ENCODE assay signal across 18 mouse cellular contexts in genomic region chr1:138965069-138965468, GRCm38 (mm10). TPM values are rescaled to one million over a fixed set of nuclear protein-coding genes. Genes with fewer than 3 reads are reported as not detected.
DNase-seq lines count a peak whose midpoint lies in the region; ATAC-seq lines count a peak whose summit lies in the region.
"Had no signal": no experiment of that assay in that cellular context is flagged by ENCODE, and none has a peak within 500 bp of the region (broad histone marks: within the 10 kb centered on the region; RNA-seq: fewer than 3 reads in every experiment).

No protein-coding gene starts in this region.

- H3K4me2 ChIP-seq in heart, embryonic 11.5 days = peak overlapping the region; percentile 24; the same call in 1 of the 2 replicates
- peak overlapping the region; percentile 23; the same call in 1 of the 2 replicates for H3K4me2 ChIP-seq in midbrain, embryonic 11.5 days
- 0 out of 2 replicates have a peak overlapping the region, but pooled peaks have one; percentile 34 for H3K4me2 ChIP-seq in liver, embryonic 16.5 days (ENCODE audit: low read depth, low read length)

- no peak overlapping the region for H3K4me3 ChIP-seq in heart, embryonic 11.5 days (ENCODE audit: low read depth, low read length)
- no peak overlapping the region for H3K4me3 ChIP-seq in midbrain, embryonic 11.5 days (ENCODE audit: low read depth, low read length)
- no peak overlapping the region for H3K4me3 ChIP-seq in midbrain, embryonic 10.5 days
- no peak overlapping the region for H3K4me3 ChIP-seq in liver, embryonic 16.5 days (ENCODE audit: low read depth, low read length)

- no peak for ATAC-seq in heart, embryonic 11.5 days (replicated peaks; ENCODE audit: insufficient number of reproducible peaks, low FRiP score, low TSS enrichment)
- no peak for ATAC-seq in midbrain, embryonic 11.5 days (ENCODE audit: low FRiP score)
- no peak for ATAC-seq in liver, embryonic 16.5 days (ENCODE audit: low read depth)
- ATAC-seq: inflammation-experienced regulatory T-cells, adult 6 months had no signal

- no peak for DNase-seq in heart, postnatal 14 days
- no peak for DNase-seq in midbrain, embryonic 11.5 days (ENCODE audit: low spot score, missing footprints)
- DNase-seq in midbrain, embryonic 10.5 days (ENCODE audit: low spot score) = no peak
- no peak for DNase-seq in cerebellum, adult 8-10 months
- DNase-seq in urinary bladder, adult 2 months (ENCODE audit: low spot score) = no peak
- DNase-seq in left cerebral cortex, postnatal 10 days (ENCODE audit: extremely low spot score in 1 of 2, low spot score in 2 of 2) = no peak
- DNase-seq: adrenal gland, adult 2 months; B cell, adult 2 months; cerebellum, postnatal 25 days; heart, adult 18-20 months; kidney, postnatal 14 days; left cerebral cortex, postnatal 4 days; lung, adult 2 months; thymus, postnatal 25 days had no signal

- no peaks in the 10 kb centered on the region for H3K27me3 ChIP-seq in heart, embryonic 11.5 days (ENCODE audit: control insufficient read depth, insufficient read depth, low read length)
- no peaks in the 10 kb centered on the region for H3K27me3 ChIP-seq in midbrain, embryonic 11.5 days (ENCODE audit: control insufficient read depth, insufficient read depth, low read length)
- H3K27me3 ChIP-seq in midbrain, embryonic 10.5 days (ENCODE audit: low read depth, poor library complexity, severe bottlenecking) = no peaks in the 10 kb centered on the region
- no peaks in the 10 kb centered on the region for H3K27me3 ChIP-seq in liver, embryonic 16.5 days (ENCODE audit: control insufficient read depth, insufficient read depth, low read depth, low read length)
- H3K27me3 ChIP-seq: stomach, embryonic 15.5 days had no signal

- intact Hi-C loops in heart, postnatal 14 days (cut with DNase I) = no loop called here
- intact Hi-C loops in left cerebral cortex, postnatal 10 days (cut with DNase I) = loop anchor here (10.0 kb wide), 2 partner anchors 120 to 190 kb away; partner anchors contain the start of gene Lhx9

- H3K27ac ChIP-seq in heart, embryonic 11.5 days (ENCODE audit: low read depth, low read length) = no peak overlapping the region
- no peak overlapping the region for H3K27ac ChIP-seq in midbrain, embryonic 11.5 days (ENCODE audit: low read depth, low read length)
- H3K27ac ChIP-seq in midbrain, embryonic 10.5 days (replicated peaks) = no peak overlapping the region
- H3K27ac ChIP-seq in liver, embryonic 16.5 days (ENCODE audit: low read length) = no peak overlapping the region
- H3K27ac ChIP-seq: stomach, embryonic 15.5 days had no signal

- H3K9me3 ChIP-seq in heart, embryonic 11.5 days (replicated peaks; ENCODE audit: control insufficient read depth, low read length) = no peaks in the 10 kb centered on the region
- H3K9me3 ChIP-seq in midbrain, embryonic 11.5 days (ENCODE audit: control insufficient read depth, low read length) = no peaks in the 10 kb centered on the region
- H3K9me3 ChIP-seq in midbrain, embryonic 10.5 days (replicated peaks) = no peaks in the 10 kb centered on the region
- no peaks in the 10 kb centered on the region for H3K9me3 ChIP-seq in liver, embryonic 16.5 days (replicated peaks; ENCODE audit: control insufficient read depth, low read length)
- H3K9me3 ChIP-seq: stomach, embryonic 15.5 days had no signal

- no peak overlapping the region for H3K9ac ChIP-seq in heart, embryonic 11.5 days (ENCODE audit: low read depth, low read length)
- no peak overlapping the region for H3K9ac ChIP-seq in midbrain, embryonic 11.5 days (ENCODE audit: low read length)
- no peak overlapping the region for H3K9ac ChIP-seq in liver, embryonic 16.5 days (ENCODE audit: low read depth, low read length)
- H3K9ac ChIP-seq: stomach, embryonic 15.5 days had no signal

- peaks cover 8% of the 10 kb centered on the region; the same call in 1 of the 2 replicates for H3K4me1 ChIP-seq in heart, embryonic 11.5 days (ENCODE audit: control insufficient read depth, insufficient read depth, low read length)
- H3K4me1 ChIP-seq in midbrain, embryonic 11.5 days (ENCODE audit: control insufficient read depth, insufficient read depth, low read length) = peaks cover 4% of the 10 kb centered on the region; the same call in 1 of the 2 replicates
- H3K4me1 ChIP-seq in midbrain, embryonic 10.5 days = peaks cover 14% of the 10 kb centered on the region
- peaks cover 14% of the 10 kb centered on the region for H3K4me1 ChIP-seq in liver, embryonic 16.5 days (ENCODE audit: control insufficient read depth, low read depth, low read length)

- H3K36me3 ChIP-seq in heart, embryonic 11.5 days (ENCODE audit: control insufficient read depth, insufficient read depth, low read length) = no peaks in the 10 kb centered on the region
- H3K36me3 ChIP-seq in midbrain, embryonic 11.5 days (ENCODE audit: control insufficient read depth, insufficient read depth, low read length) = no peaks in the 10 kb centered on the region; the same call in 1 of the 2 replicates
- peaks cover 11% of the 10 kb centered on the region for H3K36me3 ChIP-seq in midbrain, embryonic 10.5 days
- H3K36me3 ChIP-seq in liver, embryonic 16.5 days (ENCODE audit: control insufficient read depth, insufficient read depth) = no peaks in the 10 kb centered on the region; the same call in 1 of the 2 replicates
- H3K36me3 ChIP-seq: stomach, embryonic 15.5 days had no signal

RNA-seq across cellular contexts. Expression of gene Dennd1b, which starts 1.8 kb away (rescaled TPM):
- 10.1 and 14.3 TPM in 2 replicates for polyA plus RNA-seq in heart, embryonic 11.5 days (2014; fragmentation: Nextera tagmentation; extraction: Ambion mirVana)
- total RNA-seq in heart, postnatal 14 days (2021) = 10 to 100 TPM; 22.2 to 23.5 TPM
- polyA plus RNA-seq in midbrain, embryonic 11.5 days (2014; fragmentation: Nextera tagmentation; extraction: Ambion mirVana) = 12.2 and 13.3 TPM in 2 replicates
- 6.4 and 9.4 TPM in 2 replicates for polyA plus RNA-seq in midbrain, embryonic 10.5 days (2016; fragmentation: Nextera tagmentation; extraction: Ambion mirVana)
- polyA plus RNA-seq in liver, embryonic 16.5 days (2015; fragmentation: Nextera tagmentation; extraction: Ambion mirVana) = 1.8 and 3.1 TPM in 2 replicates
- polyA plus RNA-seq in urinary bladder, adult 2 months (2012; rRNA removed) = 3.6 and 4.2 TPM in 2 replicates
- total RNA-seq in left cerebral cortex, postnatal 10 days (2021) = 10 to 100 TPM; 20.0 to 20.4 TPM
